Mouse (Mus musculus) CH12F3 (cell line): ENCODE measurements around the gene Amd1.
"Not testable (repeated sequence)": the region's sequence is repeated elsewhere in the genome, so short reads cannot be mapped to it uniquely, and the experiment has no call there.

Experiments
- in situ Hi-C: fragments of 300-500 bp; cut with MboI; formaldehyde crosslinking; loops from 2 replicates; pipeline ENCODE4 v1.14.3; 2020; ENCODE audit warnings: low sequenced_read_pairs

Gene Amd1

GRCm38 (mm10) chr10:40305989-40306388 is 4.0 kb upstream of the Amd1 start:
- in situ Hi-C loops: no loop called here

DNA sequence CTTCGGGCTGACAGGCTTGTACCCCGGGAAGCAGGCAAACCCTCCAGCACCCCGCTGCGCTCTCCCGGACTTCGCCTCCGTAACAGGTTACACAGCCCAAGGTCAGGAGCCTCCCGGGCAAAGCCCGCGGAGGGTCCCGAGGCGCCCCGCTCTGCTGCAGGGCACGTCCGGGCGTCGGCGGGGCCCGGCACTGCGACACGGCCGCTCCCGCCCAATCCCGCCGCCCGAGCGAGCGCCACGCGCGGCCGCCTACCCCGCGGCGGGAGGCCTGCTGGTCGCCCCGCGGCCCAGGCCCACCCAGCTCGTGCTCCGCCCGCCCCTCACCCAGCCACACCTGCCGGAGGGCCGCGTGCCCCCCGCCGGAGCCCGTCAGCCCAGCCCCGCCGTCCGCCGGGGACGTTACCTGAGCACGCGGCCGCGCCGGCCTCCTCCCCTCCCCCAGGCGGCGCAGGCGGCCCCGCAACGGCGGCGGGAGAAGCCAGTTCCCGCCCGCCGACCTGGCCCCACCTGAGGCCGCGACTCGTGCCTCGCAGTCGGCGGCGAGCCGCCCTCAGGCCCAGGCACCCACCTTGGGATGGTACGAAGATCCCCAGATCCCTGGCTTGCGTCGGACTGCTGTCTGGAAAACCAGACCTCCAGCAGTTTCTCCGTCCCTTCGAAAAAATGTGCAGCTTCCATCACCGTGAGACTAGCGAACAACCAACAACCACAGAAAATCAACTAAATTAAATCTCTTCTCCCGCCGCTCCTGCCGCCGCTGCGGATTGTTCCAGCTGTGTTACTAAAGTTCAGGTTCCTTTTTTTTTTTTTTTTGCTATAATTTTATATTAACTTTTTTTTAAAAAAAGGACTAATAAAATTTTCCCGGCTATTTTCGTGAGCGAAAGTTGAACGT is 558 bp downstream of the Amd1 start:
- in situ Hi-C loops: not testable (repeated sequence)

DNA sequence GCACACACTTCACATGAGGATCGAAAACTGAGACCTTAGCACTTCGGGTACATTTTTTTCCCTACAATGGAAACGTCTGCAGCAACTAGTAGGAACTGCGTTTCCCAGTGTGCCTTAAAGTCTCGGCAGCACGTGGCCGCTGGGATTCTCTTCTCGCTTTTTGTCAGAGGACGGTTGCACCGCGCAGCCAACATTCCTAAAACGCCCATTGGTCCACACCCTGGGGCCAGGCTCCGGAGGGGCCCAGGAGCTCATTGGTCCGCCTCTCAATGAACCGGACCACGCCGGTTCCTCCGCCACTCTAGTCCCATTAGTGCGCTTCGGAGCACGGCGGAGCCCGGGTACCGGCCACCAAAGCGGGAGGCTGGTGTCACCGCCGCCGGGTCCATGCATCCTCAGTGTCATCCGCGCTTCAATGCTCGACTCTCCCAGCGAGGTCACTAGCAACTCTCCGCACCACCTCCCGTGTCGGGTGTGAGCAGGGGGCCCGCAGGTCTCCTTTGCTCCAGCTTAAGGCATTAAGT is 1.3 kb downstream of the Amd1 start:
- in situ Hi-C loops: no loop called here

GRCm38 (mm10) chr10:40292640-40293039 is 9.3 kb downstream of the Amd1 start:
- in situ Hi-C loops: no loop called here

DNA sequence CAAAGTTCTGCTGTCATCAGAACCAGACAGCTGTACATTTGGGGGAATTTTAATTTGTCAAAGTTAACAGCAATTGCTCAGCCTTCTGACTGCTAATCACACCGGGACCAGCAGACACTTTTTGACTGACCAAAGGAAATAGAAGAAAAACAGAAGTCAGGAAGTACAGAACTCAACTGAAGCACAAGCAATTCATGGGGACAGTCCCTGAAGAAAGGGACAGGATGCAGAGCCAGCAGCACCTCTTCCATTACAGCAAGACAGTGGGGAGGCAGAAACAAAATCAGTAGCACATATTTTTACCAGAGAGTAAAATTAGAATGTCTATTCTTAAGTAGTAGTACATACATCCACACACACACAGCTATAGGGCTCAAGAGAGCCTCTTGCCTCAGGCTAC is 15.2 kb downstream of the Amd1 start:
- in situ Hi-C loops: no loop called here

- in situ Hi-C loops: no loop called here
Observed at GRCm38 (mm10) chr10:40285571-40285970, 16.4 kb downstream of the Amd1 start.

GRCm38 (mm10) chr10:40284997-40285396 is 17.0 kb downstream of the Amd1 start:
- in situ Hi-C loops: no loop called here

GRCm38 (mm10) chr10:40284179-40284831 is 17.7 kb downstream of the Amd1 start:
- in situ Hi-C loops: no loop called here

DNA sequence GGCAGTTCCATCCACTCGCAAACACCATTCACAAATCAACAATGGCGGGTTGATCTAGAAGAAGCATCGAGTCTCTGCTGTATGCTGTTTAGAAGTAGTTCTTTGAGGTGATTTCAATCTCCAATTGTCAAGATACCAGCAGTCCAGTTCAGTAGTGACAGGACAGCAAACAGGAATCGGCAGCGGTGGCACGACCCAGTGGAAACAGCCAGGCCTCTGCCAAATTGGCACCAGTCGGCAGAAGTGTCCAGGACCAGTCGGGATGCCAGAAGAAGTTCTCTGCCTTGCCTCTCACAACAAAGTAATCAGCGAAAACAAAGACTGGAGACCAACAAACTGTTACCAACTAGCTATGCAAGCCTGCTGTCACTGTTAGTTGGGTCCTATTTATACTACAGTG is 18.4 kb downstream of the Amd1 start:
- in situ Hi-C loops: no loop called here

DNA sequence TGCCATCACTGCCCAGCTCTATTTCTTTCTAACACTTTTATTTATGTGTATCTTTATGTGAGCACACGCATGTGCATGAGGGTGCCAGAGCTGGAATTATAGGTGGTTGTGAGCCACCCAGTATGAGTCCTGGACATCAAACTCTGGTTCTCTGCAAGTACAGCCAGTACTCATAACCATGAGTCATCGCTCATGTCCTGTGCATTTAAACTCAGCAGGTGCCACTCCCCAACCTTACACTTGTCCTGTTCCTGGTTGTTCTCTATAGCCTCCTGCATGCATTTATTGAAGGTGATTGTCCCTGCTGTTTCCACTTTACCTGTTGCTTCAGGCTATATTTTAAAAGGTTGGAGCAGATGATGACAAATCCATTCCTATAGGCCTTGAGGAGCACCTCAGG is 20.4 kb downstream of the Amd1 start:
- in situ Hi-C loops: no loop called here

GRCm38 (mm10) chr10:40278317-40278716 is 23.7 kb downstream of the Amd1 start:
- in situ Hi-C loops: no loop called here

GRCm38 (mm10) chr10:40275991-40276390 is 26.0 kb downstream of the Amd1 start:
- in situ Hi-C loops: no loop called here

- in situ Hi-C loops: no loop called here
Observed at GRCm38 (mm10) chr10:40273938-40274337, 28.0 kb downstream of the Amd1 start.

GRCm38 (mm10) chr10:40271216-40271615 is 30.8 kb downstream of the Amd1 start:
- in situ Hi-C loops: no loop called here

DNA sequence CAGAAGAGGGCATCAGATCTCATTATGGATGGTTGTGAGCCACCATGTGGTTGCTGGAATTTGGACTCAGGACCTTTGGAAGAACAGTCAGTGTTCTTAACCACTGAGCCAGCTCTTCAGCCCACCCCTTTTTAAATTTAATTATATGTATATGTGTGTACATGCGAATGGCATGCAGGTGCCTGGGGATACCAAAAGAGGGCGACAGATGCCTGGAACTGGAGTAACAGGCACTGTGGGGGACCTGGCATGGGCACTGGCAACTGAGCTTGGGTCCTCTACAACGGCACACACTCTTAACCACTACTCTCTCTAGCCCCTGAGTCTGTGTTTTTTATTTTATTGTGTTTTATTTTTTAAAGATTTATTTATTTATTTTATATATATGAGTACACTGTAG is 37.1 kb downstream of the Amd1 start:
- in situ Hi-C loops: no loop called here

DNA sequence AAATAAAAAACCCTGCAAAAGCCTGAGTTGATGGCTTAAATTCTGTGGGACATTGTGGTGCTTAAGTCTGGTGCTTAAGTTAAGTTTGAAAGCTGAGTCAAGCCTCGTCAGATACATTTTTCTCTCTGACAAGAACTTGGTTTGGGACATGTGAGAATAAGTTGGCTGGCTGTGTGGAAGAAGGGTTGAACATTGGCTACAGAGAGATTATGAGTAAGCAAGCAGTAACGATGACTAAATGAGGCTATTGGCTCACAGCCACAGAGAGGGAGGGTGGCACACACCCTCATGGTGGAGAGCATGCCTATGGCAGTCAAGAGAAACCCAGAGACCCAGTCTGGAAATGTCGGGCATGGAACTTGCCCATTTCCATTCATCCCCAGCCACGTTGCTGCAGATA is 38.3 kb downstream of the Amd1 start:
- in situ Hi-C loops: no loop called here

- in situ Hi-C loops: no loop called here
Observed at GRCm38 (mm10) chr10:40262200-40262599, 39.8 kb downstream of the Amd1 start.

- in situ Hi-C loops: no loop called here
Observed at GRCm38 (mm10) chr10:40260305-40260704, 41.7 kb downstream of the Amd1 start.

DNA sequence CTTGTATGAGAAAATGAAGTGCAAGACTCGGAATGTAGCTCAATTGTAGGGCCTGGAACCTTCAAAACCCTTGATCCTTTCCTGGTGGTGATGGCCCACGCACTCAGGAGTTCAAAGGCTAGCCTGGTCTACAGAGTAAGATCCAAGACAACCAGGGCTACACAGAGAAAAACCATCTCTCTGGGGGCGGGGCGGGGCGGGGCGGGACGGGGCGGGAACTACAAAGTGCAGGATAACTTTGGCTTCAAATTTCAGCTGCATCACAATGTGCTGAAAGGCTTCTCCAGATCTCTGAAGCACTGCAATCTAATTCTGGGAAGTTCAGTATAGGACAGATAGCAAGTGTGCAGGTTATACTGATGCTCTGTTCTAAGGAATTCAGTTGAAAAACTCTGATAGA is 42.4 kb downstream of the Amd1 start:
- in situ Hi-C loops: loop anchor here (5.0 kb wide), 1 partner anchor 268 kb away; no protein-coding TSS in a partner anchor

DNA sequence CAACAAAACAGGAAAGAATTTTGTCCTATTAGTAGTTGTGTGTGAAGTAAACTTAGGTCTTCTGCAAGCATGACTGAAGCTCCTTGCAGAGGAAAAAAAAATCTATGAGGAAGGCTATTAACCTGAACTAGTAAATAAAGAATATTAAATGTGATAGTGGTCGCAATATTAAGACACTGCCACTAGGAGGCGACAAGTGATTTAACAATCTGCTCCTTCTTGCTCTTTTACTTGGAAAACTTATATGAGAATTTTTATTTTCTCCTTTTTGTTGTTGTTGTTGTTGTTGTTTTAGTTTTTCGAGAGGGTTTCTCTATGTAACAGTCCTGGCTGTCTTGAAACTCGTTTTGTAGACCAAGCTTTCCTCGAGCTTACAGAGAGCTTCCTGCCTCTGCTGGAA is 43.0 kb downstream of the Amd1 start:
- in situ Hi-C loops: loop anchor here (5.0 kb wide), 1 partner anchor 268 kb away; no protein-coding TSS in a partner anchor

DNA sequence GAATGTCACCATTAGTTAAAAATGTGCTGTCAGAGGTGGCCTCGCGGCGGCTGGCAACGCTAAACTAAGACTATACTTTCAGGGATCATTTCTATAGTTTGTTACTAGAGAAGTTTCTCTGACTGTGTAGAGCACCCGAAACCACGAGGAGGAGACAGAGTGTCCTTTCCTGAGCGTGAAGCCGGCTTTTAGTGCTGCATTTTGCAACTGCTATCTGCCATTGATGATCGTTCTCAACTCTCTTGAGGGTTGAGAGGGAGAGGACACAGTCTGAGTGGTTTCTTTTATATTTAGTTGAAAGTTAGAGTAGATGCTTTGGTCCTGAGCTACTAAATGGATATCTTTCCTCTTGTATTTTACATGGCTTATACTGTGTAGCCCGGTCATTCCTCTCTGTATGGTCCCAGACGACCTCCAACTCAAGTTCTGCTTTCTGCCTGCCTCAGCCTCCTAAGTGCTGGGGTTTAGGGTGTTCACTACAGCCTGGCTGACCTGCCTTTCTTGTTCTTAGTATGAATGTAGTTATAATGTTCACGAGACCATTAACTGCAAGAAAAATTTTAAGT is 43.5 kb downstream of the Amd1 start:
- in situ Hi-C loops: loop anchor here (5.0 kb wide), 1 partner anchor 269 kb away; no protein-coding TSS in a partner anchor
